Mouse (Mus musculus): ENCODE measurements at regions not wholly inside any gene's neighbourhood (a gene's known extent, or its start where the extent isn't known, plus 50 kb on each side); places are given as distances from the start of the nearest gene placed in this dataset.

- no peak for DNase-seq
Measured at GRCm38 (mm10) chr9:31578506-31579173, 114.4 kb upstream of the Tmem45b start.

GRCm38 (mm10) chr9:31577066-31577465 is 112.8 kb upstream of the Tmem45b start:
- peak; percentile 18 for DNase-seq

- no peak for DNase-seq
Measured at GRCm38 (mm10) chr9:31567029-31567428, 102.8 kb upstream of the Tmem45b start.

- DNase-seq: no peak
Measured at GRCm38 (mm10) chr9:31566257-31567007, 102.2 kb upstream of the Tmem45b start.

GRCm38 (mm10) chr9:31564996-31565773 is 100.9 kb upstream of the Tmem45b start:
- DNase-seq: peak; percentile 59

- no peak for DNase-seq
Measured at GRCm38 (mm10) chr9:31563541-31563940, 99.3 kb upstream of the Tmem45b start.

GRCm38 (mm10) chr9:31560226-31560556 is 95.9 kb upstream of the Tmem45b start:
- DNase-seq: no peak

GRCm38 (mm10) chr9:31559506-31560225 is 95.4 kb upstream of the Tmem45b start:
- peak; percentile 84 for DNase-seq

- DNase-seq: no peak
Measured at GRCm38 (mm10) chr9:31543691-31544052, 79.4 kb upstream of the Tmem45b start.

- DNase-seq: peak; percentile 84
Measured at GRCm38 (mm10) chr9:31542909-31543690, 78.8 kb upstream of the Tmem45b start.

GRCm38 (mm10) chr9:31541615-31542191 is 77.4 kb upstream of the Tmem45b start:
- DNase-seq: peak; percentile 23

GRCm38 (mm10) chr9:31538458-31539210 is 74.4 kb upstream of the Tmem45b start:
- peak; percentile 34 for DNase-seq

- no peak for DNase-seq
Measured at GRCm38 (mm10) chr9:31529021-31529420, 64.8 kb upstream of the Tmem45b start.

- no peak for DNase-seq
Measured at GRCm38 (mm10) chr9:31527216-31527615, 63.0 kb upstream of the Tmem45b start.
